Mouse (Mus musculus) stomach, embryonic 16.5 days (tissue): Measurements from ENCODE around the gene Ankrd65. TPM values are rescaled to one million over a fixed set of nuclear protein-coding genes. Genes with fewer than 3 reads are reported as not detected.

Experiments used
- ATAC-seq: fragments of 200-750 bp; cut with Nextera tagmentation; 2 replicates; pipeline ENCODE4 v1.8.0; 2017; ENCODE audit warnings: moderate number of reproducible peaks, moderate TSS enrichment; ENCODE audit not compliant: insufficient read depth, low FRiP score
- H3K27ac ChIP-seq: fragments of 300-500 bp; sonication (generic); 2 replicates; pipeline ENCODE4 v1.5.1; 2014; ENCODE audit warnings: low read length
- H3K27me3 ChIP-seq: fragments of 300-500 bp; sonication (generic); 2 replicates; pipeline ENCODE4 v1.6.1; 2014; ENCODE audit warnings: low read length, control low read depth, mixed read lengths; ENCODE audit not compliant: control insufficient read depth, insufficient read depth
- H3K36me3 ChIP-seq: fragments of 300-500 bp; sonication (generic); 2 replicates; pipeline ENCODE4 v1.6.1; 2014; ENCODE audit warnings: low read length; ENCODE audit not compliant: control insufficient read depth, insufficient read depth
- H3K4me1 ChIP-seq: fragments of 300-500 bp; sonication (generic); 2 replicates; pipeline ENCODE4 v1.6.1; 2014; ENCODE audit warnings: low read length, control low read depth, mixed read lengths; ENCODE audit not compliant: control insufficient read depth, insufficient read depth
- H3K4me2 ChIP-seq: fragments of 300-500 bp; sonication (generic); 2 replicates; pipeline ENCODE4 v1.6.1; 2014; ENCODE audit warnings: low read depth, low read length, mixed read lengths
- H3K4me3 ChIP-seq: fragments of 300-500 bp; sonication (generic); replicated peaks from 2 replicates; pipeline ENCODE4 v1.5.1; 2014; ENCODE audit warnings: mild to moderate bottlenecking, low read length
- H3K9ac ChIP-seq: fragments of 300-500 bp; sonication (generic); 2 replicates; pipeline ENCODE4 v1.6.1; 2014; ENCODE audit warnings: low read length
- H3K9me3 ChIP-seq: fragments of 300-500 bp; sonication (generic); replicated peaks from 2 replicates; pipeline ENCODE4 v1.6.1; 2016; ENCODE audit warnings: low read length, control low read depth; ENCODE audit not compliant: control insufficient read depth
- WGBS: fragments of 180-500 bp; shearing (Covaris S2); extraction: QIAGEN DNeasy Blood & Tissue Kit; methylation state at CpG from one replicate; pipeline ENCODE4 v1.1.7; 2014; 5-methylcytosine and 5-hydroxymethylcytosine counted together
- polyA plus RNA-seq: library from polyadenylated mRNA; unstranded; fragments of >200 nt; fragmentation: Nextera tagmentation; extraction: Ambion mirVana; gene quantifications from 2 replicates; pipeline ENCODE4 v1.2.1, GENCODE M21; 2015

Gene Ankrd65
- polyA plus RNA-seq, 1 experiment from 2014 or later = 0.35 TPM

GRCm38 (mm10) chr4:155793730-155794129 is 3.5 kb downstream of the Ankrd65 start:
- no peaks in the 10 kb centered on the region for H3K4me1 ChIP-seq
- H3K9ac ChIP-seq = no peak overlapping the region
- 47% methylated on average over 2 of the region's 2 CpGs for WGBS
- no peak overlapping the region for H3K27ac ChIP-seq
- no peaks in the 10 kb centered on the region for H3K9me3 ChIP-seq
- no peaks in the 10 kb centered on the region for H3K36me3 ChIP-seq
- no peak overlapping the region for H3K4me2 ChIP-seq
- no peaks in the 10 kb centered on the region for H3K27me3 ChIP-seq
- no peak overlapping the region for H3K4me3 ChIP-seq
- ATAC-seq = no peak

GRCm38 (mm10) chr4:155802075-155802474 is 11.8 kb downstream of the Ankrd65 start:
- Histone ChIP-seq H3K27ac (no peak overlapping the region), H3K4me1 (peaks cover 4% of the 10 kb centered on the region), H3K4me3 (no peak overlapping the region), H3K36me3 (no peaks in the 10 kb centered on the region), H3K4me2 (no peak overlapping the region), H3K27me3 (no peaks in the 10 kb centered on the region), H3K9me3 (no peaks in the 10 kb centered on the region), H3K9ac (no peak overlapping the region)
- WGBS = 93% methylated on average over 1 of the region's 1 CpGs
- no peak for ATAC-seq

- Histone ChIP-seq H3K36me3 (peaks cover 1% of the 10 kb centered on the region; the same call in 1 of the 2 replicates), H3K4me1 (peaks cover 4% of the 10 kb centered on the region), H3K4me3 (peak within 1 kb of the TSS; percentile 92), H3K27me3 (no peaks in the 10 kb centered on the region), H3K27ac (peak within 1 kb of the TSS; percentile 76; the same call in 1 of the 2 replicates), H3K4me2 (peak within 1 kb of the TSS; percentile 59), H3K9me3 (no peaks in the 10 kb centered on the region), H3K9ac (peak within 1 kb of the TSS; percentile 85)
- WGBS = 8% methylated on average over 12 of the region's 12 CpGs
- no peak for ATAC-seq
Observed at GRCm38 (mm10) chr4:155802741-155803339, 12.6 kb downstream of the Ankrd65 start, which contains the start of gene Mrpl20. Gene Mrpl20 (plus strand): TSS chr4:155802878.

- peaks cover 8% of the 10 kb centered on the region; the same call in 1 of the 2 replicates for H3K36me3 ChIP-seq
- H3K4me1 ChIP-seq = peaks cover 4% of the 10 kb centered on the region
- H3K27me3 ChIP-seq = no peaks in the 10 kb centered on the region
- under 1% methylated on average over 58 of the region's 58 CpGs for WGBS
- peak overlapping the region; percentile 59 for H3K4me2 ChIP-seq
- no peaks in the 10 kb centered on the region for H3K9me3 ChIP-seq
- ATAC-seq = peak; percentile 98
- peak overlapping the region; percentile 85 for H3K9ac ChIP-seq
- H3K4me3 ChIP-seq = peak overlapping the region; percentile 92
- peak overlapping the region; percentile 76; the same call in 1 of the 2 replicates for H3K27ac ChIP-seq
Observed at GRCm38 (mm10) chr4:155803340-155804041, 13.3 kb downstream of the Ankrd65 start.

GRCm38 (mm10) chr4:155807841-155808240 is 17.6 kb downstream of the Ankrd65 start:
- Histone ChIP-seq H3K4me1 (peaks cover 10% of the 10 kb centered on the region), H3K9me3 (no peaks in the 10 kb centered on the region), H3K27ac (peak overlapping the region; percentile 26; the same call in 1 of the 2 replicates), H3K9ac (no peak overlapping the region), H3K36me3 (peaks cover 20% of the 10 kb centered on the region; the same call in 1 of the 2 replicates), H3K4me2 (no peak overlapping the region), H3K27me3 (no peaks in the 10 kb centered on the region), H3K4me3 (no peak overlapping the region)
- 79% methylated on average over 3 of the region's 3 CpGs for WGBS
- ATAC-seq = no peak

GRCm38 (mm10) chr4:155811929-155812664 is 21.9 kb downstream of the Ankrd65 start, which contains the start of gene Ccnl2:
Gene Ccnl2 (plus strand): TSS chr4:155812489.
- Histone ChIP-seq H3K4me3 (peak within 1 kb of the TSS; percentile 98), H3K4me1 (peaks cover 16% of the 10 kb centered on the region), H3K36me3 (peaks cover 33% of the 10 kb centered on the region), H3K27me3 (no peaks in the 10 kb centered on the region), H3K9ac (peak within 1 kb of the TSS; percentile 99), H3K27ac (peak within 1 kb of the TSS; percentile 97), H3K4me2 (peak within 1 kb of the TSS; percentile 89), H3K9me3 (no peaks in the 10 kb centered on the region)
- WGBS = under 1% methylated on average over 52 of the region's 60 CpGs
- peak; percentile 99 for ATAC-seq

- Histone ChIP-seq H3K27ac (peak overlapping the region; percentile 89), H3K4me2 (peak overlapping the region; percentile 89), H3K4me3 (peak overlapping the region; percentile 98), H3K9ac (peak overlapping the region; percentile 99), H3K36me3 (peaks cover 36% of the 10 kb centered on the region), H3K27me3 (no peaks in the 10 kb centered on the region), H3K4me1 (peaks cover 16% of the 10 kb centered on the region), H3K9me3 (no peaks in the 10 kb centered on the region)
- WGBS = under 1% methylated on average over 49 of the region's 49 CpGs
- ATAC-seq = peak; percentile 2; the same call in 1 of the 2 replicates
Observed at GRCm38 (mm10) chr4:155812665-155813181, 22.5 kb downstream of the Ankrd65 start.

- Histone ChIP-seq H3K9ac (no peak overlapping the region), H3K4me3 (no peak overlapping the region), H3K9me3 (no peaks in the 10 kb centered on the region), H3K36me3 (peaks cover 57% of the 10 kb centered on the region), H3K27ac (no peak overlapping the region), H3K27me3 (no peaks in the 10 kb centered on the region), H3K4me1 (peaks cover 10% of the 10 kb centered on the region), H3K4me2 (no peak overlapping the region)
- no peak for ATAC-seq
- 81% methylated on average over 4 of the region's 4 CpGs for WGBS
Observed at GRCm38 (mm10) chr4:155817533-155817932, 27.3 kb downstream of the Ankrd65 start.
